Mouse (Mus musculus): ENCODE results near the gene Coil. TPM values are rescaled to one million over a fixed set of nuclear protein-coding genes. Genes with fewer than 3 reads are reported as not detected.
"Not testable (repeated sequence)": the region's sequence is repeated elsewhere in the genome, so short reads cannot be mapped to it uniquely, and the experiment has no call there.

The Coil gene
- polyA plus RNA-seq, 1 experiment from 2014 or later: 2.7 TPM

GRCm38 (mm10) chr11:88993625-88994024, 23.6 kb downstream of the Coil start:
- Histone ChIP-seq H3K4me3 (ENCODE audit: low read depth, low read length) (no peak overlapping the region), H3K27ac (ENCODE audit: low read depth) (no peak overlapping the region), H3K9ac (replicated peaks) (no peak overlapping the region), H3K27me3 (ENCODE audit: insufficient read depth, low read length) (no peaks in the 10 kb centered on the region), H3K9me3 (ENCODE audit: low read length) (no peaks in the 10 kb centered on the region), H3K36me3 (replicated peaks; ENCODE audit: insufficient read depth, low read length) (peaks cover 5% of the 10 kb centered on the region; the same call in 1 of the 2 replicates), H3K4me1 (ENCODE audit: insufficient read depth) (peaks cover 11% of the 10 kb centered on the region), H3K4me2 (ENCODE audit: low read depth, low read length) (no peak overlapping the region)
- TF ChIP-seq EP300 (IDR thresholded peaks at IDR 0.05; ENCODE audit: low read depth) (no peak), CTCF (IDR thresholded peaks at IDR 0.05; ENCODE audit: low read depth) (peak; percentile 93)
- ATAC-seq (peak; percentile 56), DNase-seq (peak; percentile 78)
- WGBS (ENCODE audit: insufficient replicate concordance): 15% methylated on average over 5 of the region's 5 CpGs

- Histone ChIP-seq H3K9me3 (ENCODE audit: low read length) (no peaks in the 10 kb centered on the region), H3K27ac (ENCODE audit: low read depth) (no peak overlapping the region), H3K4me3 (ENCODE audit: low read depth, low read length) (no peak overlapping the region), H3K27me3 (ENCODE audit: insufficient read depth, low read length) (no peaks in the 10 kb centered on the region), H3K36me3 (replicated peaks; ENCODE audit: insufficient read depth, low read length) (peaks cover 5% of the 10 kb centered on the region; the same call in 1 of the 2 replicates), H3K9ac (replicated peaks) (no peak overlapping the region), H3K4me1 (ENCODE audit: insufficient read depth) (peaks cover 15% of the 10 kb centered on the region), H3K4me2 (ENCODE audit: low read depth, low read length) (no peak overlapping the region)
- no peak for ATAC-seq
- no peak for TF ChIP-seq EP300 (IDR thresholded peaks at IDR 0.05; ENCODE audit: low read depth)
- no peak for TF ChIP-seq CTCF (IDR thresholded peaks at IDR 0.05; ENCODE audit: low read depth)
- WGBS (ENCODE audit: insufficient replicate concordance): 65% methylated on average over 7 of the region's 7 CpGs
- no peak for DNase-seq
Observed at GRCm38 (mm10) chr11:88994492-88994891, 24.4 kb downstream of the Coil start.

- Histone ChIP-seq H3K36me3 (replicated peaks; ENCODE audit: insufficient read depth, low read length) (peaks cover 5% of the 10 kb centered on the region; the same call in 1 of the 2 replicates), H3K4me2 (ENCODE audit: low read depth, low read length) (no peak overlapping the region), H3K9ac (replicated peaks) (no peak overlapping the region), H3K27ac (ENCODE audit: low read depth) (no peak overlapping the region), H3K4me1 (ENCODE audit: insufficient read depth) (peaks cover 16% of the 10 kb centered on the region), H3K9me3 (ENCODE audit: low read length) (no peaks in the 10 kb centered on the region), H3K27me3 (ENCODE audit: insufficient read depth, low read length) (no peaks in the 10 kb centered on the region), H3K4me3 (ENCODE audit: low read depth, low read length) (no peak overlapping the region)
- no peak for TF ChIP-seq EP300 (IDR thresholded peaks at IDR 0.05; ENCODE audit: low read depth)
- TF ChIP-seq CTCF (IDR thresholded peaks at IDR 0.05; ENCODE audit: low read depth): no peak
- no peak for ATAC-seq
- WGBS (ENCODE audit: insufficient replicate concordance): 81% methylated on average over 2 of the region's 2 CpGs
- no peak for DNase-seq
Observed at GRCm38 (mm10) chr11:88995616-88996015, 25.6 kb downstream of the Coil start.

- DNase-seq (no peak), ATAC-seq (no peak)
- peaks cover 22% of the 10 kb centered on the region for H3K4me1 ChIP-seq (ENCODE audit: insufficient read depth)
- H3K4me3 ChIP-seq (ENCODE audit: low read depth, low read length): no peak overlapping the region
- no peak overlapping the region for H3K4me2 ChIP-seq (ENCODE audit: low read depth, low read length)
- no peak for TF ChIP-seq EP300 (IDR thresholded peaks at IDR 0.05; ENCODE audit: low read depth)
- TF ChIP-seq CTCF (IDR thresholded peaks at IDR 0.05; ENCODE audit: low read depth): no peak
- peaks cover 2% of the 10 kb centered on the region for H3K36me3 ChIP-seq (replicated peaks; ENCODE audit: insufficient read depth, low read length)
- H3K9me3 ChIP-seq (ENCODE audit: low read length): no peaks in the 10 kb centered on the region
- 54% methylated on average over 7 of the region's 7 CpGs for WGBS (ENCODE audit: insufficient replicate concordance)
- H3K27me3 ChIP-seq (ENCODE audit: insufficient read depth, low read length): no peaks in the 10 kb centered on the region
- H3K9ac ChIP-seq (replicated peaks): no peak overlapping the region
- peak overlapping the region; percentile 1; the same call in 1 of the 2 replicates for H3K27ac ChIP-seq (ENCODE audit: low read depth)
Observed at GRCm38 (mm10) chr11:88996427-88996826, 26.4 kb downstream of the Coil start.

GRCm38 (mm10) chr11:88997343-88997742, 27.3 kb downstream of the Coil start:
- not testable (repeated sequence) for H3K27ac ChIP-seq (ENCODE audit: low read depth); H3K4me3 ChIP-seq (ENCODE audit: low read depth, low read length); H3K9me3 ChIP-seq (ENCODE audit: low read length); ATAC-seq; DNase-seq; H3K4me2 ChIP-seq (ENCODE audit: low read depth, low read length); H3K9ac ChIP-seq (replicated peaks); H3K27me3 ChIP-seq (ENCODE audit: insufficient read depth, low read length); H3K36me3 ChIP-seq (replicated peaks; ENCODE audit: insufficient read depth, low read length)
- H3K4me1 ChIP-seq (ENCODE audit: insufficient read depth): peaks cover 27% of the 10 kb centered on the region
- TF ChIP-seq CTCF (IDR thresholded peaks at IDR 0.05; ENCODE audit: low read depth): peak; percentile 45
- WGBS (ENCODE audit: insufficient replicate concordance): 79% methylated on average over 5 of the region's 5 CpGs

GRCm38 (mm10) chr11:88998406-88998805, 28.4 kb downstream of the Coil start:
- Histone ChIP-seq H3K27me3 (ENCODE audit: insufficient read depth, low read length) (no peaks in the 10 kb centered on the region), H3K4me1 (ENCODE audit: insufficient read depth) (peaks cover 37% of the 10 kb centered on the region), H3K4me2 (ENCODE audit: low read depth, low read length) (peak overlapping the region; percentile 79), H3K4me3 (ENCODE audit: low read depth, low read length) (peak overlapping the region; percentile 98), H3K27ac (ENCODE audit: low read depth) (peak overlapping the region; percentile 97), H3K9me3 (ENCODE audit: low read length) (no peaks in the 10 kb centered on the region), H3K9ac (replicated peaks) (peak overlapping the region; percentile 98), H3K36me3 (replicated peaks; ENCODE audit: insufficient read depth, low read length) (peaks cover 10% of the 10 kb centered on the region)
- no peak for ATAC-seq
- TF ChIP-seq EP300 (IDR thresholded peaks at IDR 0.05; ENCODE audit: low read depth) (no peak), CTCF (IDR thresholded peaks at IDR 0.05; ENCODE audit: low read depth) (no peak)
- DNase-seq: no peak
- WGBS (ENCODE audit: insufficient replicate concordance): 26% methylated on average over 3 of the region's 3 CpGs
